ENCODE assay signal across 10 mouse cellular contexts in the genomic region with DNA sequence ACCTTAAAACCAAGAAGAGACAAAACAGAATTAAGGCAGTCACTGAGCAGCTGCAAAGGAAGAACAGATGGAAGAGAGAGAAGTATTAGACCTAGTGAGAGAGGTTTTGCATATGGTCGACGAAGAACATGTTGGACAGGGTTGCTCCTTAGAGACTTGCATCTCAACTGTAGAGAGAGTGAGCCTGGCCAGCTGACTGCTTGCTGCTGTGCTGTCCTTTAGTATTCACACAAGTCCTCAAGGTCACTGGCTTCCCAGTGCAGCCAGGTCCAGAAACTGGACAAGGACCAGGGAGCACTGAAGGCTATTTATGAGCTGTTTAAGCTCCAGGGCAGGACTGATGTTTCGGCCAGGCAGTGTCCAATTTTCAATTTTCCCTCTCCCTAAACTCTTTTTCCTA.
DNase-seq lines count a peak whose midpoint lies in the region; ATAC-seq lines count a peak whose summit lies in the region.
"Had no signal": no experiment of that assay in that cellular context is flagged by ENCODE, and none has a peak within 500 bp of the region (broad histone marks: within the 10 kb centered on the region; RNA-seq: fewer than 3 reads in every experiment).

No protein-coding gene starts in this region.

- no peaks in the 10 kb centered on the region for H3K4me1 ChIP-seq in limb, embryonic 13.5 days
- H3K4me1 ChIP-seq in limb, embryonic 10.5 days = no peaks in the 10 kb centered on the region
- H3K4me1 ChIP-seq in midbrain, embryonic 14.5 days (ENCODE audit: control insufficient read depth, insufficient read depth, low read length) = peaks cover 12% of the 10 kb centered on the region

- H3K27ac ChIP-seq in limb, embryonic 13.5 days = no peak overlapping the region
- H3K27ac ChIP-seq in limb, embryonic 10.5 days = no peak overlapping the region
- H3K27ac ChIP-seq in midbrain, embryonic 14.5 days (replicated peaks; ENCODE audit: low read depth, low read length) = no peak overlapping the region

- no peak overlapping the region for H3K9ac ChIP-seq in limb, embryonic 13.5 days
- H3K9ac ChIP-seq in midbrain, embryonic 14.5 days (replicated peaks; ENCODE audit: low read length) = no peak overlapping the region

- no peak overlapping the region for H3K4me3 ChIP-seq in limb, embryonic 13.5 days
- H3K4me3 ChIP-seq in limb, embryonic 10.5 days = no peak overlapping the region
- H3K4me3 ChIP-seq in midbrain, embryonic 14.5 days (replicated peaks; ENCODE audit: low read depth, low read length) = no peak overlapping the region

- peak; percentile 10 for DNase-seq in embryo, embryonic 10.5 days (ENCODE audit: low spot score)
- no peak for DNase-seq in embryo, embryonic 10 days (ENCODE audit: low spot score)
- DNase-seq in limb, embryonic 10.5 days (ENCODE audit: low spot score) = no peak
- peak; percentile 7 to 30 for DNase-seq in heart, postnatal 14 days
- peak; percentile 26 for DNase-seq in midbrain, embryonic 14.5 days
- no peak for DNase-seq in layer of hippocampus, adult 9-11 months
- DNase-seq: lung, postnatal 4 days had no signal

- intact Hi-C loops in heart, postnatal 14 days (cut with DNase I) = no loop called here

- H3K4me2 ChIP-seq in limb, embryonic 13.5 days (replicated peaks) = no peak overlapping the region
- H3K4me2 ChIP-seq in midbrain, embryonic 14.5 days (ENCODE audit: low read length) = no peak overlapping the region

- H3K27me3 ChIP-seq in limb, embryonic 13.5 days = no peaks in the 10 kb centered on the region
- H3K27me3 ChIP-seq in limb, embryonic 10.5 days (ENCODE audit: low read depth, poor library complexity, severe bottlenecking) = no peaks in the 10 kb centered on the region
- H3K27me3 ChIP-seq in midbrain, embryonic 14.5 days (ENCODE audit: control insufficient read depth, insufficient read depth, low read length) = no peaks in the 10 kb centered on the region
- H3K27me3 ChIP-seq: Patski had no signal

- ATAC-seq in limb, embryonic 13.5 days (ENCODE audit: low FRiP score, low read depth) = peak; percentile 51; the same call in 1 of the 2 replicates
- ATAC-seq in midbrain, embryonic 14.5 days (ENCODE audit: low FRiP score, low TSS enrichment) = peak; percentile 46; the same call in 1 of the 2 replicates
- ATAC-seq in activated CD4-positive, CD25-positive, alpha-beta regulatory T cell, adult 4 months = no peak
- ATAC-seq: Patski had no signal

- no peaks in the 10 kb centered on the region for H3K9me3 ChIP-seq in limb, embryonic 13.5 days
- no peaks in the 10 kb centered on the region for H3K9me3 ChIP-seq in limb, embryonic 10.5 days (replicated peaks)
- H3K9me3 ChIP-seq in midbrain, embryonic 14.5 days (ENCODE audit: control insufficient read depth, low read length) = no peaks in the 10 kb centered on the region

- H3K36me3 ChIP-seq in limb, embryonic 13.5 days = no peaks in the 10 kb centered on the region
- no peaks in the 10 kb centered on the region for H3K36me3 ChIP-seq in limb, embryonic 10.5 days
- no peaks in the 10 kb centered on the region for H3K36me3 ChIP-seq in midbrain, embryonic 14.5 days (ENCODE audit: control insufficient read depth, insufficient read depth, low read length)

- WGBS in limb, embryonic 13.5 days = 65% methylated on average over 3 of the region's 3 CpGs
- 81% methylated on average over 3 of the region's 3 CpGs for WGBS in limb, embryonic 10.5 days
- 34% methylated on average over 3 of the region's 3 CpGs for WGBS in midbrain, embryonic 14.5 days

Comparison
In these comparisons a context has a peak if more than half of its experiments do, and no peak if none do; other contexts are left out.
1. DNase-seq: peak in embryo, embryonic 10.5 days (single experiment), heart, postnatal 14 days (2 of 2) and midbrain, embryonic 14.5 days (single experiment); none in embryo, embryonic 10 days (single experiment), limb, embryonic 10.5 days (single experiment) and layer of hippocampus, adult 9-11 months (single experiment).